Mouse (Mus musculus) forelimb bud, embryonic 11.5 days (tissue): ENCODE measurements at regions not wholly inside any gene's neighbourhood (a gene's known extent, or its start where the extent isn't known, plus 50 kb on each side); places are given as distances from the start of the nearest gene placed in this dataset.
"Not testable (repeated sequence)": the region's sequence is repeated elsewhere in the genome, so short reads cannot be mapped to it uniquely, and the experiment has no call there.

Experiments used
- DNase-seq: peaks from one replicate; pipeline ENCODE4 v3.0.0-alpha.2; 2012; ENCODE audit warnings: low read depth, low spot score

DNA sequence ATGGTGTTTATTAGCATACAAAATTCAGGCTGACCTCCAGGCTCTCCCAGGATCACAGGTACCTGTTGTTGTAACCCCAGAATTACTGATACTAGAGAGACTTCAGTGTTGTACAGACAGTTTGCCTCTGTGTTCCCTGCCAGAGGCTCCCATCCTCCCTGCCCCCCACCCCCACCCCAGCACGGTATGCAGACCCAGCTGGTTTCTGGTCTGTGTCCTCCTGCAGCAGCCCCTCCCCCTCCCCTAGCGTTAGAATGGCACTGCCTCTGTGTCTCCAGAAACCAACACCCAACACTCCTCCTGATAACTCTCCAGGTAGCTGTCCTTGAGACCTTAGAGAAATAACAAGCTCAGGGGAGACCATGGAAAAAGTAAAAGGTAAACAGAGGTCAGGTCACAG is 116.6 kb upstream of the Camk1g start:
- DNase-seq = not testable (repeated sequence)

DNA sequence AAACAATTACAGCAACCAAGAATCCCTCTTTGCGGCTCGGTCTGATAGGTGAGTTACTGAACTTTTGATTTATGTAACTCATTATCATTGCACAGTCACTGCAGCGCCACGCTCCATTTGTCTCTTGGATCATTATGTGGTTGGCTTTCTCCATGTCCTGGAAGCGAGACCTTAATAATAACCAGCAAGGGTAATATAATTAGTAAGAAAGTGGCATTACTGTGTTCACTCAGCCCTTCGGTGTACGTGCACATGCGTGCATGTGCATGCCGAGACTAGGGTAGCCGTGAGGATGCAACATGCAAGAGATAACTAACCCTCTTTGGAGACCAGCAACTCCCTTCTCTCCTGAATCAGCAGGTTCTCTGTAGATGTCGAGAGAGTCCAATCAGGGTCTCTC is 114.9 kb upstream of the Camk1g start:
- DNase-seq = no peak

DNA sequence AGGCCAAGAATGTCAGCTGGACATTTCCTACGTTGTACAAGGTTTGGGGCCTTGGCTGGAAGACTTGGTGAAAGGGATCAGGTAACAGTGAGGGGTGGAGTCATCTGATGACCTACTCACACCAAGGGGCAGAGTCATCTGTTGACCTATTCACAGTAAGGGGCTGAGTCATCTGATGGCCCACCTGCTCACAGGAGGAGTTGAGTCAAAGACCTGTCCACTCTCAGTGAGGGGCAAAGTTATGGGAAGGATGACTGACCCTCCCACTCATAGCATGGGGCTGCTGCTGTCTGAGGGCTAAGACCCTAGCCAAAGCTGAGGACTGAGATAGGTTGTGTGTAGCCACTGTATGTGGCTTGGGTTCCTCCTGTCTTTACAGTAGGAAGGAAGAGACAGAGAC is 107.2 kb upstream of the Camk1g start:
- DNase-seq = no peak

DNA sequence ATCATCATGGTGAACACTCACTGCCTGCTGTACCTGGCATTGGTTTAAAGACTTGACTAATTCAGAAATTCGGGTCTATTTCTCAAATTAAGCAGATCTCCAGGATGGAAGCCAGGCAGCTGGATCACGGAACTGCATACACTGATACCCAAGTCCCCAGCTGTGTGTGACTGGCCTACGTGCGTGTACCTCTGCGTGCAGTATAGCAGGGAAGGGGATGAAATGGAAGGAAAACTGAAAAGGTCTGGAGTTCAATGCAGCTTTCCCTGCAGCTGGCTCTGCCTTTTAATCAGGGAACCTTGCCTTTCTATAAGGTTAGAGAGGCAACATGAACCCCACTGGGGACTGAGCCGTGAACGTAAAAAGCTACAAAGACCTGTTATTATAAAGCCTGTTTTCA is 106.7 kb upstream of the Camk1g start:
- DNase-seq = no peak

DNA sequence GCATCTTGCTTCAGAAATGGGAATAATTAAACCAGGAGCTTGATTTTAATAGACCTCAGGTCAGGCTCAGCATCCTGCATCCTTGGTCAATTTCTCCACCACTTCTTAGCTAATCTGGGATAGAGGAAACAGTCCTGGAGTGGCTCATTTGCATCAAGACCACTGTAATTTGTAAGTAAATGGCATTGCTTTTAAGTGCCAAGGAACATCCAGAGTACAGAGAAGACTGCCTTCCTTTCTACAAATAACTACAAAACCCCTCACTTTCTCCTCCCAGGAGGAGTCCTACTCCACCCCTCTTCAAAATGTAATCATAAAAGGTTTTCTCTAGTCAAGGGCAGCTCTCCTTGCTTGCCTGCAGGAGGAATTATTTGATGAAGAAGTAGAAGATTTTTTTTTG is 96.2 kb upstream of the Camk1g start:
- no peak for DNase-seq

DNA sequence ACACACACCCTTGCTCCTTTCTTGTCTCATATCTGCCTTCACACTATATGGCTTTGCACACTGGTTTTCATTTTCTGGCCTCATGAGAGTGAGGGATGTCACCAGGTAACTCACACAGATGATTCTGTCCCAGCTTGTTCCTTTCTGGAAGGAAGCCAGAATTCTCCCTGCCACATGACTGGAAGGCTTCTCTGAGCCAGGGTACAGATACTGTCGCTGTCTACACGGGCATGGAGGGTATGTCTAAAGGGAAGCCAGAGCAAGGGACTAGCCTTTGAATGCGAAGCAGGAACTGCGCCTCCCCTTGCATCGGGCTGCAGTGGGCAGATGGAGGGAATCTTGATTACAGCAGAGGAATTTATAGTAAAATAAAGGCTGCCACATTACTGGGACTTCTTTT is 89.6 kb upstream of the Camk1g start:
- DNase-seq = no peak

DNA sequence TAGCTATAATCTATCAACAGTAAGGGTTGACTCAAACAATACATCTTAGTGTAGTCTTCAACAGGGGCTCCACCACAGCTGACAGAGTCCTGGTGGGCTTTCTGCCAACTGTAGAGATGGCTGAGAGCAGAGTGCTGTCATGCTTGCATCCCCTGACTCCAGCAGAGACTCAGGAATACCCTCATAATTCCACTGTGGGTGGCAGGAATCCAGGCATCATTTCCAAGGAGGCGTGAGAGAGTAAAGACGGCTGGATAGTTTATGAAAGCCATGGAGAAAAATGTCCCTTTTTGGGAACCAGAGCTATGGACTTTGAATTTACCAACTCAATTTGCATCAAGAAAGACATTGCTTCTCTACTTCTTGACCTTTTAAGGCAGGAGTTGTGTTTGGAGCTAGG is 87.8 kb upstream of the Camk1g start:
- DNase-seq = no peak

DNA sequence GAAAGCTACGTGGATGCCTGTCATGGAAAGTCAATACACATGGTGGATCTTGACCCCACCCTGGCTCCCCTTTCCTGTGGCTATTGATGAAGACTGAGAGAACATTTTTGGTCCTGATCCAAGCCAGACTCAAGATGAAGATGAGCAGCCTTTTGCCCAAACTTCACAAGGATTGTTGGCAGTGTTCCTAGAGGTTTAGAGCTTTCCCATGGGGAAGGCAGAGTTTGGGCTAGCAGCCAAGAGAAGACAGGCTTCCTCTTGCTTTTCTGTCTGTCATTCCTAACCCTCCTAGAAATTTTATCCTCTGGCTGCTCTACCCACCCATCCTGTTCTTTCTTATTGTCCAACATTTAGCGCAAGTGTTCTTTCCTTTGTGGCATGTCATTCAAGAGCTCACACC is 83.6 kb upstream of the Camk1g start:
- no peak for DNase-seq

DNA sequence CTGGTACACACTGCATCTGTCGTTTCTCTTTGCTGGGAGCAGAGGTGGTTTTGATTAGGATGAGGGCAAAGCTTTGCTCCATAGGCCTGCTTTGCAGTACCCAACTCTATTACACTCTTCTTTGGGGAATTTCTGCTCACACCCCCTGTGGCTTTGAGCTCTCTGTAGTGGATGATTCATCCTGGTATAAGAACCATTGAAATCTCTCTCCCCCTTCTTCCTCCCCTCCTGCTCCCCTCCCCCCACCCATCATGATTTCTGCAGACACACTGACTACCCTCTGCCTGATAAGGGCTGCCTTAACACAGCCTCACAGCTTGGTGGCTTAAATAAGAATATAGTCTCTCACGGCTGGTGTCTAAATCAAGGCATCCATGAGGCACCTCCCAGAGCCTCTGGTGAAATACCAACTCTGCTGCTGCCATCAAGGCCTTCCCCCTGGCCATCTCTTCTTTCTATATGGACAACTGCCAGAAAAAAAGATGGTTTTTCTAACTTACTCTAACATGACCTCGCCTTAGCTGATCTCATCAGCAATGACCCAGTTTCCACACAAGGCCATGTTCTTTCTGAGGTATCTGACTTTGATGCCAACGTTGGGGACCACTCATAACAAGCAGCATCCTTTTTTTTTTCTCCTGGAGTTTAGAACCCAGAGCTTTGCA is 81.5 kb upstream of the Camk1g start:
- DNase-seq = no peak

DNA sequence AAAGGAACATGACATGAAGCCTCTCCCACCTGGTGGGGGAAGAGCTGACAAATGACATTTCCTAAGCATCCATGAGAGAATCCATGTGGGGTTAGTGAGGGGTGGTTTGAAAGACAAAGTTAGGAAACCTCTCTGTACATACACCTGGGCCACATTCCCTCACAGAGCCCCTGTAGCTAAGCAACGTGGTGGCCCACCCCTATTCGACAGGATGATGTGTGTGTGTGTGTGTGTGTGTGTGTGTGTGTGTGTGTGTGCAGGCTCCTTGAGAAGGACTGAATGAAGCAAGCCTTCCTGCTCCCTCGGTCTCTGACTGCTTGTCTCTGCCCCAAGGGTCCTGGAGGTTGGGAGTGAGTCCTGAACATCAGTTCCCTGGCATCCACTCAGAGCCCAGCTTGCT is 80.7 kb upstream of the Camk1g start:
- DNase-seq = no peak

DNA sequence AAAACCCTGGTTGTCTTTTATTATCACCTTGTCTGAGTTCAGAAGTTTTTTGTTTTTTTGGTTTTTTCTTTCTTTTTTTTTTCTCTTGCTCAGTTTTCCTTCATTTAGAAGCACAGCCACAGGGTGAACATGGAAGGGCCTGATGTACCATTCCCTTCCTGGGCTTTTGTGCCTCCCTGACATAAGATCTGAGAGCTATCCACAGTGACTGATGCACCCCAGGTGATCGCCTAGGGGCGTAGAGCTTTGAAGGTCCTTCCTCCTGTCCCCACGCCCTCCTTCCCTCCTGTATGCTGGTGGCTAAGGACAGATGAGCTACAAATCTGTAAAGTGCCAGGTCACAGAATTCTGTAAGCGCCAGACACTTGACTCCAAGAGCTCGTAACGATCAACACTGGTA is 80.1 kb upstream of the Camk1g start:
- peak; percentile 12 for DNase-seq

DNA sequence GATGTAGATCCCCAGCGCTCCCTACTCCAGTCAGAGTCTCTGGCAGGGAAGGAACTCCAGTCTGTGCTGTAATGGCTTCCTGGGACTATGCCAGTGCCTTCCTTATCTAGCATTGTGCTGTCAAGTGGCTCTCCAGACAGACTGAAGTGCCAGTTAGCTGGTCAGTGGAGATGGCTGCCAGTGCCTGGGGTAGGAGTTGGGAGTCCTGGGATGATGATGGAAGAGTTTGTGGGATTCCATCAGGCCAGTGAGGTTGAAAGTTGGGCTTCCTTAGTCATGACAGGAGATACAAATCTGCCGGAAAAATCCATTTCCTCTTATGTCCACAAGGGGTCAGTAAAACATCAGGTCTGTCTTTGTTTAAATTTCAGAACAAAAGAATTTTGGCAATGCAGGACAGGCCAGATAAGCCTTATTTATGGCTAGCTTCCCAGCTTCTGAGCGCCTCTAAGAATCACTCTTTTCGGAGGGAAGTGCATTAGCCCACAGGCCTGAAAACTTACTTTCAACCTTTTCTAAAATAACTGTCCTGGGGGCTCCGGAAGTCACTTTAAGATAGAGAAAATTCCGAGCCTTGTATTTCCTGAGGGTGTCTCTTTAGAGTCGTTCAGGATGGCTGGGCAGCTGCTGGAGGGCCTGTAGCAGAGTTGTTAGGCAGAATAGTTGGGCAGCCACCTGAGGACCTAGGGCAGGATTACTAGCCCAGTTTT is 79.5 kb upstream of the Camk1g start:
- DNase-seq = peak; percentile 76

DNA sequence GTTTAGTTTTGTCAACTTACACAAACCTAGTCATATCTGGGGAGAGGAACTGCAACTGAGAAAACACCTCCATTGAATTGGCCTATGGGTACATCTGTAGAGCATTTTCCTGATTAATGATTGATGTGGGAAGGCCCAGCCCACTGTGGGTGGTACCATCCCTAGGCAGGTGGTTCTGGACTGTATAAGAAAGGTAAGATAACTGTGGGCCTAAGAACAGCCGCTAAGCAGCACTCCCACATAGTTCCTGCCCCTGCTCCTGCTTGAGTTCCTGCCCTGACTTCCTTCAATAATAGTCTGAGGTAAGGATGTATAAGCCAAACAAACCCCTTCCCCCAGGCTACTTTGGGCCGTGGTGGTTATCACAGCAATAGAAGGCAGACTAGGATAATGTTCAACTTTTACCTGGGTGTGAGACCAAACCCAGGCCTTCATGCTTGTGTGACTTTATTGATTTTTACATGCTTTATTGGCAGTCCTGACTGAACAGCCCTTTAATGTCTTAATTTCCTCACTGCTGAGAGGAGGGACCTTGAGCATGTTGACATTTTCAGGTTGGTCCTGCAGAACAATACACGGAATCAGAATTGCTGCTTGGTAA is 78.8 kb upstream of the Camk1g start:
- no peak for DNase-seq

DNA sequence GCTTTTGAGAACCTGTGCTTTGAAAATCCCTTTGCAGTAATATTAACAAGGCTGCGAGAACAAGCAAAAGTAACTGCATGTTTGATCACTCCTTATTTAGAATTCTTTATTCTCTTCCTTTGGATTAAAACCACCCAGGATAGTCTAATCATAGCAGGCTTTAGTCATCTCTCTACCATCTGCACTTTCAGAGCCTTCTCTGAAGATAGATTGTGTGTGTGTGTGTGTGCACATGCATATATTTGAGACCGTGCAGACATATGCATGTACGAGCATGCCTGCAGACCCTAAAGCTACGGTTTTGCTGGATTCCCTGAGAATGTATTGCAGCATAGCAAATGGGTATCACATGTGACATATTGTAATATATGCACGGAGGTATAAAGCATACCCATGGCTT is 77.5 kb upstream of the Camk1g start:
- DNase-seq = no peak

DNA sequence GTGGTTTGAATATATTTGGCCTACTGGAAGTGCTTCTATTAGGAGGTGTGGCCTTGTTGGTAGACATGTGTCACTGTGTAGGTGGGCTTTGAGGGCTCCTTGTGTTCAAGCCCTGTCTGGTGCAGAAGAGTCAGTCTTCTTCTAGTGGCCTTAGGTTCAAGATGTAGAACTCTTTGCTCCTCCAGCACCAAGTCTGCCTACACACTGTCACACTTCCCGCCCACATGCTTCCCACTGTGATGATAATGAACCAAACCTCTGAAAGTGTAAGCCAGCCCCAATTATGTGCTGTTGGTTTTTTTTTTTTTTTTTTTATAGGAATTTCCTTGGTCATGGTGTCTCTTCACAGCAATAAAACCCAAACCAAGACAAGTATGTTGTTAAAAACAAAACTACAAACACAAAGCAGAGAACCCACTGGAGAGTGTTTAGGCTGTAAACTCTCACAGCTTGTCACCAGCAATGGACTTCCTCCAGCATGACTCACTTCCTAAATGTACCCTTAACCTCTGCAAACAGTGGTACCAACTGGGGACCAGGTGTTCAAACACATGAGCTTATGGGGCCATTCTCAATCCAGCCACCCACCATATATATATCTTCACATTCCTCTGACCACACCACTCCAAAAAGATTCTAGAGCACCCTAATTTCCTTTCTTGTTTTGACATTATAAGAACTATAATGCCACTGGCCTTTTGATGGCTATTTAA is 74.0 kb upstream of the Camk1g start:
- peak; percentile 13 for DNase-seq

DNA sequence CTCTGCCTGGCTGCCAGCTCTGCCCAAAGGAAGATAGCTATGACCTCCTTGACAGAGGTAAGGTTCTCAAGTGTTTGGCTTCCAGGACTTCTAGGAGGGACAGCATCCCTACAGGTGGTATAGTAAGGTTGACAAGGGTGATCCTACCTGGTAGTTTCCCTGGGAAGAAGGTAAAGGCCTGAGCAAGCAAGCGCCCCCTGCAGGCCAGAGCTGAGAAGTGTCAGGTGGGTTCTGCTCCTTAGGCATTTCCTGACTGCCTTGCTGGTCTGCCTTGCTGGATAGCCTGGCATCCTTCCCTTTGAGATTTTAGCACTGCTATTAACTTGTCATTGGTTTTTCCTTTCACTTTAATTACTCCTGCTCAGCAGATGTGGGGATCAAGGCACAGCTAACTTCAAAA is 70.4 kb upstream of the Camk1g start:
- no peak for DNase-seq

DNA sequence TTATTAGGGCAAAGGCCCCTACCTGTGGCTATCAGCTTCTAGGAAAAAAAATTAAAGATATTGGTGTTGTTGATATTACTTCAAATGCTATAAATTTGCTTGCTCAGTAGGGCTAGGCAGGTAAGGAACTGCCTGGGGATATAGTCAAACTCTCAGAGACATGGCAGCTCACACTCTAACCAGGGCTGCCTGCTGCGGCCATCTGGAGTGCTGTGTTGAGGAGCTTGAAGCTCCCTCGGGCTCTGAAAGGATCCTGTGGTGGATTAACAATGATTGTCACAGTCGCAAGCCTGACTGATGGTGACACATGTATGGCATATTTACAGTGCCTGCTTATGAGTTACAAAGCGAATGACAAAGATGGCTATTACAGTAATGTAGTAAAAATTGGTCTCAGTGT is 64.2 kb upstream of the Camk1g start:
- no peak for DNase-seq

DNA sequence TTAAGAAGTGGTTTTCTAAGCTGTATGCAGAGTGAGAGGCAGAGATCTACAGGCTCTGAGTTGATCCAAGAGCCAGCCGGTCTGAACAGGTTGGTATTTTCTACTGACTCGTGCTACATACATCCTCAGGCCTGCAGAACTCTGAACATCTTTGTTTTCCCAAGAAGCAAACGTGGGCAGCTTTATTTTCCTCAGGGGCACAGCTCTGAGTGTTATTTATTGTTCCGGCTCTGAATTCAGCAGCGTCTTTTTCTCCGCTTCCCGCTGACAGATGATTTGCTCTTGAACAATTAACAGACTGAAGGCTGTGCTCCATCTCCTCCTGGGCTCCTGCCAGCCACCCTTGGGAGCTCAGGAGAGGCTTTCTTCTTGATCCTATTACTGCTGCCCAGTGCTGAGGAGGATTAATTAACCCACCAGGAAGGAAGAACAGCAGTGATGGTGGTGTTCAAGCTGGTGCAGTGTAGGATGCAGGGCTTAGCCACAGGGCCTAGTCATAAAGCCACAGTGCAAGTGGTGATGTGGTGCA is 63.5 kb upstream of the Camk1g start:
- no peak for DNase-seq

DNA sequence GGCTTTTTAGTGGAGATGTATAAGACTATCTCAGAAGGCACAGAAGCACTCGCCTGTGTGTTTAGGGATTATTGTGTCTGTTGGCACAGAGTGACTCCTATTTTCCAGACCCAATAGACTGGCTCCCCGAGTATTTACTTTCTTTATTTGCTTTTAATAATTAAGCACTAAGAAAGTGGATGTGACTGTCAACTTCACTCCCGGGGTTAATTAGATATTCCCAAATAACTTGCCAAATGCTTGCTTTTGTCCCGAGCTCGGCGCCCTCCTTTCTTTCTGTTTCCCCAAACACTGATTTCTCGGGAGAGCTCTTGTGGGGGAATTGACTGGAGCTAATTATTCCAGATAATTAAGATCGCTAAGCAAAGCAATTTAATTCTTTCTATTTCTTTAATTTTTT is 60.1 kb upstream of the Camk1g start:
- no peak for DNase-seq

DNA sequence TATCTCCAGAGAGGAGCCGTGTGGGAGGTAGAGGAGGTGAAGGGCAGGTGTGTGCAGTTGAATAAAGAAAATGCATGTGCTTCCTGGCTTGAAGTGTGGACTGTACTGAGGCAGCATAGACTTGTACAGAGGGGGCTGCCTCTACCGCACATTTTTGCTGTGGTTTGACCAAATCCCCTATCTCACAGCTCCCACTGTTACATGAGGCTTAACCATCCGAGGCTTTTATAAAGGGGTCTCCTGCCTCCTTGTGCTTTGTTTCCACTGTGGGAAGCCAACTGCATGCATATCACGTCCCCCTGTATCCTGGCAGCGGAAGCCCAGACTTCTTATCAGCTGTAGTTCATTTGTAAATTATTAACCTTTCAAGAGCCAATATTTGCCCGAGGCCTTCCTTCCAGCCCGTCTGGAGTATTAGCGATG is 53.6 kb upstream of the Camk1g start:
- no peak for DNase-seq

DNA sequence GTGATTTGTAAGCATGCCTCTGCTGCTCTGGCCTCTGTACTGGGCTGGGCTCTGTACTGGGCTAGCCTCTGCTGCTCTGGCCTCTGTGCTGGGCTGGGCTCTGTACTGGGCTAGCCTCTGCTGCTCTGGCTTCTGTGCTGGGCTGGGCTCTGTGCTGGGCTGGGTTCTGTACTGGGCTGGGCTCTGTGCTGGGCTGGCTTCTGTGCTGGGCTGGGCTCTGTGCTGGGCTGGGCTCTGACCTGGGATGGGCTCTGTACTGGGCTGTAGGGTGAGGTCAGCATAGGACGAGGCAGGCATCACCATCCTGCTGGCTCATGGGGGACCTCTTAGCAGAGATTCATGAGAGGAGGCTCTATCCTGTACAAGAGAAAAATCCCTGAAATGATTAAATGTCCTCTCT is 52.8 kb upstream of the Camk1g start:
- DNase-seq = no peak

DNA sequence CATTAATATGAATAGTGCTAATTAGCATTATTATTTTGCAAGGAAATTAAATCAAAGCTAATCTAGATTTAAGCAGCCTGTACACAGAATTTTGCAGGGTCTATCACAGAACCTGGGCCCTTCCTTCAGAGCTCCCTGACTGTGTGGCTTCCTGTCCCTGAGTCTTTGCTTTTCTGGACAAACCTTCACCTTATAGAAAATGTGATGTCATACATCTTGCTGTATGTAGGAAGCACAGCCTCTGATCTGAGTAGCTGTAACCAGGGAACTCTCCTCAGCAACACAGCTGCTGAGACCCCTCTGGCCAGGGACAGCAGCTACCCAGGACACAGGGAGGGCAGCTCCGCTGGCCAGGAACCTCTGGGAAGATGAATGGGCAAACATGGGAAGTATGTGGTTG is 51.7 kb upstream of the Camk1g start:
- DNase-seq = no peak
